Mouse (Mus musculus) layer of hippocampus, postnatal 25 days (tissue): ENCODE results near the gene Gramd1c. TPM values are rescaled to one million over a fixed set of nuclear protein-coding genes. Genes with fewer than 3 reads are reported as not detected.

ENCODE experiments used
- DNase-seq, 2 experiments: peaks; one replicate each; pipeline ENCODE4 v3.0.0; 2022; ENCODE audit warnings: mixed read lengths in 2 of 2, low spot score in 1 of 2; ENCODE audit errors: extremely low spot score in 1 of 2
- microRNA-seq, 2 experiments: library from miRNA; unstranded; fragments of <30 nt; microRNA quantifications; one replicate each; pipeline ENCODE4 v1.2.0; 2021
- total RNA-seq, 2 experiments: library from RNA; stranded (reverse); gene quantifications; 2 replicates each; pipeline ENCODE4 v1.2.3; 2021

The Gramd1c gene
- total RNA-seq, 2 experiments from 2014 or later, result 3.2 to 3.5 TPM

GRCm38 (mm10) chr16:43965781-43966389, 97.3 kb downstream of the Gramd1c start:
- no peak for DNase-seq

- DNase-seq, result no peak
Observed at GRCm38 (mm10) chr16:43963780-43964179, 99.4 kb downstream of the Gramd1c start.

- DNase-seq, result no peak
Observed at GRCm38 (mm10) chr16:43963291-43963690, 99.9 kb downstream of the Gramd1c start.

- DNase-seq, result no peak
Observed at GRCm38 (mm10) chr16:43958038-43958437, 105.1 kb downstream of the Gramd1c start.

GRCm38 (mm10) chr16:43954913-43955312, 108.2 kb downstream of the Gramd1c start:
- no peak for DNase-seq

- no peak for DNase-seq
Observed at GRCm38 (mm10) chr16:43951591-43951990, 111.6 kb downstream of the Gramd1c start.

- DNase-seq, result no peak
Observed at GRCm38 (mm10) chr16:43945869-43946268, 117.3 kb downstream of the Gramd1c start.

GRCm38 (mm10) chr16:43945351-43945750, 117.8 kb downstream of the Gramd1c start:
- DNase-seq, result no peak

- DNase-seq, result no peak
Observed at GRCm38 (mm10) chr16:43940846-43941245, 122.3 kb downstream of the Gramd1c start.

- DNase-seq, result no peak
Observed at GRCm38 (mm10) chr16:43935892-43936291, 127.3 kb downstream of the Gramd1c start.

- no peak for DNase-seq
Observed at GRCm38 (mm10) chr16:43935367-43935766, 127.8 kb downstream of the Gramd1c start.

- no peak for DNase-seq
Observed at GRCm38 (mm10) chr16:43934856-43935255, 128.3 kb downstream of the Gramd1c start.

GRCm38 (mm10) chr16:43933041-43933440, 130.1 kb downstream of the Gramd1c start:
- DNase-seq, result no peak

- no peak for DNase-seq
Observed at GRCm38 (mm10) chr16:43932319-43932718, 130.8 kb downstream of the Gramd1c start.

- no peak for DNase-seq
Observed at GRCm38 (mm10) chr16:43931502-43931901, 131.6 kb downstream of the Gramd1c start.

GRCm38 (mm10) chr16:43930577-43930976, 132.6 kb downstream of the Gramd1c start:
- DNase-seq, result no peak

Small RNA genes within 50 kb of the gene (microRNA-seq; reads per million reads assigned to microRNA genes)
- 0 reads per million in 2 experiments for gene Mir3470b

Other genes with a start within 250 kb of the Gramd1c start
- gene Ccdc191, start 173.5 kb downstream of the Gramd1c start, total RNA-seq, result 1 to 10 TPM; 4.0 to 4.2 TPM
- gene Qtrt2, start 136.5 kb downstream of the Gramd1c start, total RNA-seq, result 10 to 100 TPM; 26.8 to 40.8 TPM
- gene Zdhhc23, start 83.6 kb downstream of the Gramd1c start, total RNA-seq, result 10 to 100 TPM; 40.5 to 54.2 TPM
- 100 to 1,000 TPM; 546 to 614 TPM for gene Atp6v1a, start 76.4 kb upstream of the Gramd1c start, total RNA-seq
- 10 to 100 TPM; 55.9 to 56.1 TPM for gene Naa50, start 76.5 kb upstream of the Gramd1c start, total RNA-seq
- 10 to 100 TPM; 34.2 to 44.2 TPM for gene Usf3, start 109.9 kb upstream of the Gramd1c start, total RNA-seq